Mouse (Mus musculus) kidney, postnatal 0 days (tissue): ENCODE measurements at regions not wholly inside any gene's neighbourhood (a gene's known extent, or its start where the extent isn't known, plus 50 kb on each side); places are given as distances from the start of the nearest gene placed in this dataset.

Source experiments
- ATAC-seq: fragments of 200-750 bp; cut with Nextera tagmentation; replicated peaks from 2 replicates; pipeline ENCODE4 v1.8.0; 2017; ENCODE audit warnings: low read depth, moderate number of reproducible peaks, moderate TSS enrichment, moderate library complexity; ENCODE audit not compliant: low FRiP score
- DNase-seq: peaks from one replicate; pipeline ENCODE4 v3.0.0-alpha.2; 2016; ENCODE audit warnings: low spot score
- H3K27ac ChIP-seq: fragments of 300-500 bp; sonication (generic); 2 replicates; pipeline ENCODE4 v1.5.1; 2014; ENCODE audit warnings: mild to moderate bottlenecking
- H3K27me3 ChIP-seq: fragments of 300-500 bp; sonication (generic); 2 replicates; pipeline ENCODE4 v1.6.1; 2014; ENCODE audit warnings: low read length, mixed read lengths; ENCODE audit not compliant: insufficient read depth
- H3K36me3 ChIP-seq: fragments of 300-500 bp; sonication (generic); 2 replicates; pipeline ENCODE4 v1.6.1; 2014; ENCODE audit warnings: low read length, mixed read lengths; ENCODE audit not compliant: insufficient read depth
- H3K4me1 ChIP-seq: fragments of 300-500 bp; sonication (generic); replicated peaks from 2 replicates; pipeline ENCODE4 v1.6.1; 2014; ENCODE audit warnings: antibody characterized with exemption, low read length, mixed read lengths; ENCODE audit not compliant: insufficient read depth
- H3K4me2 ChIP-seq: fragments of 300-500 bp; sonication (generic); 2 replicates; pipeline ENCODE4 v1.6.1; 2014; ENCODE audit warnings: mild to moderate bottlenecking, low read length, moderate library complexity, mixed read lengths
- H3K4me3 ChIP-seq: fragments of 300-500 bp; sonication (generic); replicated peaks from 2 replicates; pipeline ENCODE4 v1.5.1; 2014; ENCODE audit warnings: low read depth, low read length
- H3K9ac ChIP-seq: fragments of 300-500 bp; sonication (generic); 2 replicates; pipeline ENCODE4 v1.6.1; 2014; ENCODE audit warnings: low read depth, low read length
- H3K9me3 ChIP-seq: fragments of 300-500 bp; sonication (generic); replicated peaks from 2 replicates; pipeline ENCODE4 v1.6.1; 2016; ENCODE audit warnings: low read length, inconsistent platforms, mixed read lengths
- CTCF ChIP-seq: IDR thresholded peaks from 2 replicates; pipeline ENCODE4 v1.5.1; 2016; ENCODE audit warnings: antibody characterized with exemption, low read depth, mild to moderate bottlenecking, moderate library complexity
- WGBS: fragments of 180-500 bp; shearing (Covaris S2); extraction: QIAGEN DNeasy Blood & Tissue Kit; methylation state at CpG from one replicate; pipeline ENCODE4 v1.1.7; 2014; 5-methylcytosine and 5-hydroxymethylcytosine counted together

- Histone ChIP-seq H3K4me2 (no peak overlapping the region), H3K9me3 (no peaks in the 10 kb centered on the region), H3K36me3 (no peaks in the 10 kb centered on the region), H3K27me3 (no peaks in the 10 kb centered on the region), H3K4me1 (no peaks in the 10 kb centered on the region), H3K9ac (no peak overlapping the region), H3K4me3 (no peak overlapping the region), H3K27ac (no peak overlapping the region)
- WGBS, result 58% methylated on average over 8 of the region's 8 CpGs
- ATAC-seq (no peak), DNase-seq (no peak)
- no peak for TF ChIP-seq CTCF
These were observed 97.7 kb downstream of the Gm10260 start for GRCm38 (mm10) chr13:97662741-97663140.

DNA sequence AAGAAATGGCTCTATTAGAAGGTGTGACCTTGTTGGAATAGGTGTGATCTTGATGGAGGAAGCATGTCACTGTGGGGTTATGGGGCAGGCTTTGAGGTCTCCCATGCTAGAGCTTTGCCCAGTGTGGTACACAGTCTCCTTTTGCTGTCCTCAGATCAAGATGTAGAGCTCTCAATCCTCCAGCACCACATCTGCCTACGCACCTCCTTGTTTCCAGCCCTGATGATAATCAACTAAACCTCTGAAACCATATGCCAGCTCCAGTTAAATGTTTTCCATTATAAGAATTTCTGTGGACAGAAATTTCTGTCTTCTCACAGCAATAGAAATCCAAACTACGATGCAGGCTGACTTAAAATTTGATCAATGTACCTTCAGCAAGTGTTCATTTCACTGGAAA, 103.8 kb downstream of the Gm10260 start:
- WGBS, result 98% methylated on average over 2 of the region's 2 CpGs
- no peaks in the 10 kb centered on the region for H3K27me3 ChIP-seq
- no peak for TF ChIP-seq CTCF

GRCm38 (mm10) chr13:97652279-97652678, 108.2 kb downstream of the Gm10260 start:
- DNase-seq (no peak), ATAC-seq (no peak)
- H3K9ac ChIP-seq, result no peak overlapping the region
- H3K4me1 ChIP-seq, result no peaks in the 10 kb centered on the region
- H3K4me3 ChIP-seq, result no peak overlapping the region
- no peaks in the 10 kb centered on the region for H3K9me3 ChIP-seq
- TF ChIP-seq CTCF, result no peak
- no peaks in the 10 kb centered on the region for H3K36me3 ChIP-seq
- no peak overlapping the region for H3K27ac ChIP-seq
- no peak overlapping the region for H3K4me2 ChIP-seq
- no peaks in the 10 kb centered on the region for H3K27me3 ChIP-seq
- WGBS, result 93% methylated on average over 9 of the region's 9 CpGs

More for the DNA sequence above, 103.8 kb downstream of the Gm10260 start:
- Histone ChIP-seq H3K4me1 (no peaks in the 10 kb centered on the region), H3K9me3 (no peaks in the 10 kb centered on the region), H3K4me3 (no peak overlapping the region), H3K4me2 (no peak overlapping the region), H3K9ac (no peak overlapping the region), H3K36me3 (no peaks in the 10 kb centered on the region), H3K27ac (no peak overlapping the region)
- ATAC-seq (no peak), DNase-seq (no peak)

DNA sequence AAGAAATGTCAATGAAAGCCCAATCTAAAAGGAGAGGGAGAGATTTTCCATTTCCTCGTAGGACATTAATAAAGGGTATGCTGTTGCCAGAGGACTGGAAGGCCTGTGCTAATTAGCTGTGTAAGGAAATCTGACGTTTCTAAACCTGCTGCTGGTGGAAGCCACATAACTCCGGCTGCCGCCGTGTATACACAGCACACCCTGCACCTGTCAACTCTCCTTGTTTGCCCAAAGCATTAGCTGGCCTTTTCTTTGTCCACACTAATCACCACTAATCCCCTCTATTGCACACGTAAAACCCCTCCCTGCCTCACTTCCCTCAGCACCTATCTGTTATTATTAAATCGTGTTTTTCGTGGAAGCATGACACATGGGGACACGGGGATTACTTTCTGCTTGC, 108.7 kb downstream of the Gm10260 start:
- WGBS, result 67% methylated on average over 9 of the region's 9 CpGs
- DNase-seq (no peak), ATAC-seq (no peak)

DNA sequence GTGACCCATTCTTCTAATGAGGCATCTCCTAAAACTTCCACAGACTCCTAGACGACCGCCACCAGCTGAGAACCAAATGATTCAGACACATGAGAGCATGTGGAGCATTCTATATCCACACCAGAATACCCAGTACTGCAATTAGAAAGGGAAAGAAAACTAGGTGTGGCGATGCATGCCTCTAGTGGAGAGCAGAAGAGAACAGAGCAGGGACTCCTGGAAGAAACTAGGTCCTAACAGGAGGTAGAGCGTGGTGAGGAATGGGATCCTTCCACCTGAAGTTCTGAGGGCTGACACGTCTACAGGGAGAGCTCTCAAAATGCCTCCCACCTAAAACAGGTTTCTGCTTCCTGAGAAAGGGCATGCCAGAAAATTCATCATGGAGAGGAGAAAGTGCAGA, 109.3 kb downstream of the Gm10260 start:
- no peaks in the 10 kb centered on the region for H3K9me3 ChIP-seq
- no peak for DNase-seq
- no peak overlapping the region for H3K9ac ChIP-seq
- TF ChIP-seq CTCF, result no peak
- no peak for ATAC-seq
- WGBS, result 84% methylated on average over 5 of the region's 5 CpGs
- H3K27ac ChIP-seq, result no peak overlapping the region
- H3K36me3 ChIP-seq, result no peaks in the 10 kb centered on the region
- no peak overlapping the region for H3K4me3 ChIP-seq
- no peaks in the 10 kb centered on the region for H3K4me1 ChIP-seq
- H3K27me3 ChIP-seq, result no peaks in the 10 kb centered on the region
- no peak overlapping the region for H3K4me2 ChIP-seq

More for the DNA sequence above, 108.7 kb downstream of the Gm10260 start:
- no peaks in the 10 kb centered on the region for H3K9me3 ChIP-seq
- no peaks in the 10 kb centered on the region for H3K27me3 ChIP-seq
- H3K4me2 ChIP-seq, result no peak overlapping the region
- H3K9ac ChIP-seq, result no peak overlapping the region
- no peaks in the 10 kb centered on the region for H3K36me3 ChIP-seq
- H3K4me1 ChIP-seq, result no peaks in the 10 kb centered on the region
- no peak for TF ChIP-seq CTCF
- no peak overlapping the region for H3K4me3 ChIP-seq
- no peak overlapping the region for H3K27ac ChIP-seq

GRCm38 (mm10) chr13:97650191-97650590, 110.2 kb downstream of the Gm10260 start:
- Histone ChIP-seq H3K4me3 (no peak overlapping the region), H3K27me3 (no peaks in the 10 kb centered on the region), H3K4me2 (no peak overlapping the region), H3K4me1 (no peaks in the 10 kb centered on the region), H3K36me3 (no peaks in the 10 kb centered on the region), H3K9ac (no peak overlapping the region), H3K9me3 (no peaks in the 10 kb centered on the region), H3K27ac (no peak overlapping the region)
- TF ChIP-seq CTCF, result no peak
- no peak for DNase-seq
- no peak for ATAC-seq
- WGBS, result 84% methylated on average over 2 of the region's 2 CpGs

DNA sequence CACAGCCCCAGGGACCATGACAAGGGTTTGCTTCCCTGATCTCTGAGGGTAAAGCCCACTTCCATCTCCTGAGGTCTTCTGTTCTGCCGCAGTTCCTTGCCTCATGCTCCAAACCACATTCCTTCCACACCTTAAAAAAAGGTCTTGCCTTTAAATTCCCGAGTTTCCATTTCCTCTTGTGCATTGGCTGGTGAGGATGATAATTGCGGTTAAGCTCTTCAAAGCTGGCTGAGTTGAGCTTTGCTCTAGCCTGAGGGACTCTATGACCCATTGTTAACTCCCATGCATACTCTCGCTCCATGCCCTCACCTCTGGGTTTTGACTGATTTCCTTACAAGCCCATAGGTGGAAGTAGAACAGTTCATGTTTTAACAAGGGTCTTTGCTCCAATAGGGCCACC, 112.9 kb downstream of the Gm10260 start:
- Histone ChIP-seq H3K9ac (no peak overlapping the region), H3K4me3 (no peak overlapping the region), H3K9me3 (no peaks in the 10 kb centered on the region), H3K4me2 (no peak overlapping the region), H3K27me3 (no peaks in the 10 kb centered on the region), H3K4me1 (peaks cover 3% of the 10 kb centered on the region; the same call in 1 of the 2 replicates), H3K27ac (no peak overlapping the region), H3K36me3 (no peaks in the 10 kb centered on the region)
- 72% methylated on average over 4 of the region's 4 CpGs for WGBS
- TF ChIP-seq CTCF, result no peak
- ATAC-seq (no peak), DNase-seq (no peak)
